In the genomic region with DNA sequence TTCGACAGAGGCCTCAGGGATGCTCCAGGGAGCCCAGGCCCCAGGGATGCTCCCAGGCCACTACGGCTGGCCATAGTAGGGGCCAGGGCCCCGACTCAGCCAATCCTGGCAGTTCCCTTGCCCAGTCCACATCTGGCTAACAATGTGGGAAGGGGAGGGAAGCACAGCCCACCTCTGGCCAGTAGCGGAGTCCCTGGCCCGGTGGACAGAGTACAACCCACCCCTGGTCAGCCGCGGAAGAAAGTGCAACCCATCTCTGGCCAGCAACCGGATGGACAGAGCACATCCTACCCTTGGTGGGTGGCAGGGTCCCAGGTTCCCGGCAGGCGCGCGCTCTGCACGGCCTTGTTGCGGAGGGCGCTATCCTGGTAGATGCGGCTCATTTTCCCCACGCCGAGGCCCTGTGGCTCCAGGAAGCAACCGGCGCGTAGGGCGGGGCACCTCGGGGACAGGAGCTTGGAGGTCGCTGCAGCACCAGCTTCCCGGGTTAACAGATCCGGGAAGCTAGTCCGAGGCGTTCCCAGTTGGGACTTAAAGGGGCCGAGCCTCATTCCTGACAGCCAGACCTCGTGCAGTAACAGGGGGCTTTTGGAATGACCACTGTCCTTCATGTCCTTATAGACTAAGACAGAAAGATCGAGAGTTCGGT, we compare ENCODE assay signal across 8 mouse cellular contexts. TPM values are rescaled to one million over a fixed set of nuclear protein-coding genes. Genes with fewer than 3 reads are reported as not detected.
DNase-seq lines count a peak whose midpoint lies in the region; ATAC-seq lines count a peak whose summit lies in the region.

TSS of gene Arpin (minus strand) at position 498 of the 649 bp plus-strand sequence.

- H3K36me3 ChIP-seq in hindbrain, embryonic 16.5 days (ENCODE audit: control insufficient read depth, insufficient read depth, low read length): no peaks in the 10 kb centered on the region

- ATAC-seq in common myeloid progenitor, adult 5-6 weeks (replicated peaks; ENCODE audit: low read depth, poor library complexity, severe bottlenecking): peak; percentile 61
- peak; percentile 81 for ATAC-seq in hindbrain, embryonic 16.5 days
- ATAC-seq in monocyte, adult 5-6 weeks (replicated peaks; ENCODE audit: insufficient number of reproducible peaks, low FRiP score, low TSS enrichment, poor library complexity, severe bottlenecking): no peak

- intact Hi-C loops in gastrocnemius, postnatal 14 days (cut with DNase I; ENCODE audit: low total_unique reads): no loop called here

- peak within 1 kb of the TSS; percentile 67 for H3K9ac ChIP-seq in hindbrain, embryonic 16.5 days (ENCODE audit: low read depth, low read length)

- peaks cover 8% of the 10 kb centered on the region for H3K4me1 ChIP-seq in hindbrain, embryonic 16.5 days (ENCODE audit: control insufficient read depth, insufficient read depth, low read depth, low read length)

- no peaks in the 10 kb centered on the region for H3K27me3 ChIP-seq in hindbrain, embryonic 16.5 days (replicated peaks; ENCODE audit: control insufficient read depth, insufficient read depth, low read length)

- no peaks in the 10 kb centered on the region for H3K9me3 ChIP-seq in hindbrain, embryonic 16.5 days (ENCODE audit: control insufficient read depth, low read length)

- H3K4me3 ChIP-seq in hindbrain, embryonic 16.5 days (ENCODE audit: low read length): peak within 1 kb of the TSS; percentile 46

- peak within 1 kb of the TSS; percentile 34; the same call in 1 of the 2 replicates for H3K27ac ChIP-seq in hindbrain, embryonic 16.5 days (ENCODE audit: low read depth, low read length)

- DNase-seq in adrenal gland, postnatal 10 days: peak; percentile 81
- DNase-seq in gastrocnemius, postnatal 14 days: peak; percentile 76
- DNase-seq in left cerebral cortex, adult 11 months (ENCODE audit: low spot score): peak; percentile 21
- peak; percentile 86 for DNase-seq in lung, postnatal 36 days
- peak; percentile 42 to 45 for DNase-seq in right cerebral cortex, adult 2 months (ENCODE audit: low spot score in 2 of 2)

- peak within 1 kb of the TSS; percentile 60 for H3K4me2 ChIP-seq in hindbrain, embryonic 16.5 days (ENCODE audit: low read length)

- WGBS in hindbrain, embryonic 16.5 days: 2% methylated on average over 30 of the region's 32 CpGs

RNA-seq across cellular contexts. Expression of gene Arpin, which starts in this region (rescaled TPM):
- 10 to 100 TPM; 16.3 to 22.7 TPM for total RNA-seq in adrenal gland, postnatal 10 days (2021)
- total RNA-seq in common myeloid progenitor, adult 5-6 weeks (2017): 0.19 and 0.41 TPM in 2 replicates
- total RNA-seq in gastrocnemius, postnatal 14 days (2021): 1 to 10 TPM; 4.9 to 6.1 TPM
- polyA plus RNA-seq in hindbrain, embryonic 16.5 days (2015; fragmentation: Nextera tagmentation; extraction: Ambion mirVana): 19.6 and 21.0 TPM in 2 replicates
- total RNA-seq in monocyte, adult 5-6 weeks (2017): 0.58 to 3.0 TPM (median 0.75 TPM) in 3 replicates

Comparison
In these comparisons a context has a peak if more than half of its experiments do, and no peak if none do; other contexts are left out.
1. Peak in ATAC-seq in common myeloid progenitor, adult 5-6 weeks; RNA of the gene not detected or under 1 TPM.
2. DNase-seq: peak in every context shown above with its lines; median percentile 86 in lung, postnatal 36 days; 81 in adrenal gland, postnatal 10 days; 76 in gastrocnemius, postnatal 14 days; 44 in right cerebral cortex, adult 2 months; 21 in left cerebral cortex, adult 11 months.